Mouse (Mus musculus) embryonic facial prominence, embryonic 10.5 days (tissue): Measurements from ENCODE around the gene Fam24a. TPM values are rescaled to one million over a fixed set of nuclear protein-coding genes. Genes with fewer than 3 reads are reported as not detected.

ENCODE experiments used
- DNase-seq: peaks from one replicate; pipeline ENCODE4 v3.0.0-alpha.2; 2017; ENCODE audit warnings: low spot score
- H3K27ac ChIP-seq: fragments of 300-500 bp; sonication (generic); replicated peaks from 2 replicates; pipeline ENCODE4 v1.5.1; 2016; ENCODE audit warnings: mild to moderate bottlenecking
- H3K27me3 ChIP-seq: fragments of 300-500 bp; sonication (generic); replicated peaks from 2 replicates; pipeline ENCODE4 v1.6.1; 2016; ENCODE audit warnings: low read depth, mild to moderate bottlenecking; ENCODE audit not compliant: poor library complexity, severe bottlenecking
- H3K36me3 ChIP-seq: fragments of 300-500 bp; sonication (generic); replicated peaks from 2 replicates; pipeline ENCODE4 v1.6.1; 2016; ENCODE audit warnings: mild to moderate bottlenecking, moderate library complexity
- H3K4me1 ChIP-seq: fragments of 300-500 bp; sonication (generic); 2 replicates; pipeline ENCODE4 v1.6.1; 2016
- H3K4me3 ChIP-seq: fragments of 300-500 bp; sonication (generic); 2 replicates; pipeline ENCODE4 v1.5.1; 2016; ENCODE audit warnings: mild to moderate bottlenecking, moderate library complexity
- H3K9me3 ChIP-seq: fragments of 300-500 bp; sonication (generic); 2 replicates; pipeline ENCODE4 v1.6.1; 2016; ENCODE audit warnings: mild to moderate bottlenecking
- WGBS: fragments of 180-500 bp; shearing (Covaris S2); methylation state at CpG from one replicate; pipeline ENCODE4 v1.1.7; 2016; 5-methylcytosine and 5-hydroxymethylcytosine counted together
- polyA plus RNA-seq: library from polyadenylated mRNA; unstranded; fragments of >200 nt; fragmentation: Nextera tagmentation; extraction: Ambion mirVana; gene quantifications from 2 replicates; pipeline ENCODE4 v1.2.1, GENCODE M21; 2016

Fam24a gene
- polyA plus RNA-seq = not detected in 2 replicates

DNA sequence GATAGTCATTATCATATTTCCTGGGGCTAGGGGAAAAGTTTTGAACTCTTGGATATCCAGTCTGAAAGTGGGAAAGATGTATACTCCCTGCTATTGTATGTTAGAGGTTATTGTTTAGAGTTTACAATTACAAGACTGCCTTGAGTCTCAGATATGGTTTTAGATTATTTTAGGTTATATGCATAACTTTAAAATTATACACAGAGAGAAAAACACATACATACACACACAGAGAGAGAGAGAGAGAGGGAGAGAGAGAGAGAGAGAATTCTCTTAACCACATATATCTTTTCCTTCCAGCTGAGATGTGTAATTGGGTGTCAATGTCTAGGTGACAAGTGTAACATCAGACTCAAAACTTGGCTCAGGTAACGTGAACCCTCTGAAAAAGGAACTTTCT lies at the start of gene Fam24a:
Gene Fam24a (plus strand): TSS at position 301 of the 400 bp plus-strand sequence.
- Histone ChIP-seq H3K4me1 (no peaks in the 10 kb centered on the region), H3K27ac (no peak within 1 kb of the TSS), H3K36me3 (peaks cover 4% of the 10 kb centered on the region), H3K27me3 (no peaks in the 10 kb centered on the region), H3K9me3 (no peaks in the 10 kb centered on the region), H3K4me3 (no peak within 1 kb of the TSS)
- DNase-seq = no peak
- 48% methylated on average over 1 of the region's 1 CpGs for WGBS

DNA sequence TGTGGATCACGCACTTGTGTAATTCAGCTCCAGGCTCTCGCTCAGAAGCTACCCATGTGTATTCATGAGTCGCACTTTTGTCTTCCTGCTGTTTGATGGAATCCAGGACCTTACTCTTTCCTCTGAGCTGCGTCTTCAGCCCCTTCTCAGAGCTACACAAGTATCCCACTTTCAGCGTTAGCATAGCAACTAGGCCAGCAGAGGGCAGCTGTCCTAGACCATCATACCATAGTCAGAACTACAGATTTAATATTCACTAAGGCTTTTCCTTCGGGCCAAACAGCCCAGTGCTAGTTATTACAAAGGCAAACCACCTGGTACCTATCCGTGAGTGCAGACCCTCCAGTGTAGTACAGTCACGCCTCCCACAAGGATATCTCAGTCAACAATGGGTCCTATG lies 36.5 kb upstream of the Fam24a start:
- no peak for DNase-seq
- 79% methylated on average over 8 of the region's 8 CpGs for WGBS
- H3K9me3 ChIP-seq = no peaks in the 10 kb centered on the region
- H3K27ac ChIP-seq = no peak overlapping the region
- H3K36me3 ChIP-seq = no peaks in the 10 kb centered on the region
- no peaks in the 10 kb centered on the region for H3K4me1 ChIP-seq
- H3K4me3 ChIP-seq = no peak overlapping the region
- no peaks in the 10 kb centered on the region for H3K27me3 ChIP-seq

DNA sequence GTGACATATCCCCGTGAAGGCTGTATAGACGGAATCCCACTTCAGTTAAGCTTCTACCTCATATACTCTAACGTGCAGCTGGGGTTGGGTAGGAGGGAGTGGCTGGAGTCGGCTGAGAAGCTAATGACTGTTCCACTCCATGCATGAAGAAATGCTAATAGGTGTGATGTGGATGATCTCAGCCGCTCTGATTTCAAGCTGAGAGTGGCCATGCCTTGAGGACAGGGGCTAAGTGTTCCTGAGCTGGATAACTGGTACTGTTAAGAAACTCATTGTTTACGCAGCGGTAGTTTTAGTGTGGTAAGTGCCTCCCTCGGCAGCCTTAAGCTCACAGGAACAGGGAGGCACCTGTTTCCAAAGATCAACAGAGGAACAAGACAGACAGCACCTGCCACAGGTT lies 30.3 kb upstream of the Fam24a start:
- H3K36me3 ChIP-seq = no peaks in the 10 kb centered on the region
- no peak overlapping the region for H3K4me3 ChIP-seq
- no peak overlapping the region for H3K27ac ChIP-seq
- H3K9me3 ChIP-seq = no peaks in the 10 kb centered on the region
- H3K27me3 ChIP-seq = no peaks in the 10 kb centered on the region
- H3K4me1 ChIP-seq = no peaks in the 10 kb centered on the region
- 80% methylated on average over 8 of the region's 8 CpGs for WGBS
- no peak for DNase-seq

DNA sequence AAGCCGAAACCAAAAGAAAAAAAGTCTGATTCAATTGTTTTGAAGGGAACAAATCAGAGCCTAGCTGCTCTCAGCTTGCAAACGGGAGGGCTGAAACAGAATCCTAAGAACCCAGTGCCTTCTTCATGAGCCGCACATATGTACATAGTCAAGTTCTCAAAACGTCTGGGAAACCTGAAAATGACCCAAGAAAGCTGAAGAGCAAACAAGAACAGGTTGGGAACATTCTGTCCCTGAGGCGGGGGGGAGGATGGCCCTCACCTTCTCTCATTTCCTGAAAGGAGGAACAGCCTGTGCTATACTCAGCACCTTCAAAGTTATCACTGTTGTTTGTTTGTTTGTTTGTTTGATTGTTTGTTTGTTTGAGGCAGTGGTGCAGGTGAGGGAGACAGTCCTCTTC lies 26.9 kb upstream of the Fam24a start:
- Histone ChIP-seq H3K4me3 (no peak overlapping the region), H3K27me3 (no peaks in the 10 kb centered on the region), H3K36me3 (no peaks in the 10 kb centered on the region), H3K27ac (no peak overlapping the region), H3K9me3 (no peaks in the 10 kb centered on the region), H3K4me1 (no peaks in the 10 kb centered on the region)
- 81% methylated on average over 5 of the region's 5 CpGs for WGBS
- no peak for DNase-seq

DNA sequence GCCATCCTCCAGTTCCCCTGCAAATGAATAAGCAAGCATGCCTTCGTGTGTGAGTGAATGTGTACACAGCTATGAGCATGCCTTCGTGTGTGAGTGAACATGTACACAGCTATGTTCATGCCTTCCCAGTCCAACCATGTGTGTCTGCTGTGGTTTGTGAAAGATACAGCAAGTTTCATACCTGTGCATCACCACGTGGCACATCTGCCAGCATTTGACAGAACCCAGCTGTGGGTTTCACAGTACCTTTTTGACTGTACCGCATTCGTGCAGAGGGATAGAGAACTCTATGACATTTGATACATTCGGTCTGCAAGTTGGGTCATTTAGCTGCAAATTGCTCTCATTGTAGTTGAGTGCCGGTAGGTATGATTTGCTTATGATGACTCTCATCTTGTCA lies 19.2 kb upstream of the Fam24a start:
- Histone ChIP-seq H3K36me3 (no peaks in the 10 kb centered on the region), H3K27me3 (no peaks in the 10 kb centered on the region), H3K27ac (no peak overlapping the region), H3K4me3 (no peak overlapping the region), H3K4me1 (no peaks in the 10 kb centered on the region), H3K9me3 (no peaks in the 10 kb centered on the region)
- WGBS = 81% methylated on average over 7 of the region's 7 CpGs
- DNase-seq = no peak

DNA sequence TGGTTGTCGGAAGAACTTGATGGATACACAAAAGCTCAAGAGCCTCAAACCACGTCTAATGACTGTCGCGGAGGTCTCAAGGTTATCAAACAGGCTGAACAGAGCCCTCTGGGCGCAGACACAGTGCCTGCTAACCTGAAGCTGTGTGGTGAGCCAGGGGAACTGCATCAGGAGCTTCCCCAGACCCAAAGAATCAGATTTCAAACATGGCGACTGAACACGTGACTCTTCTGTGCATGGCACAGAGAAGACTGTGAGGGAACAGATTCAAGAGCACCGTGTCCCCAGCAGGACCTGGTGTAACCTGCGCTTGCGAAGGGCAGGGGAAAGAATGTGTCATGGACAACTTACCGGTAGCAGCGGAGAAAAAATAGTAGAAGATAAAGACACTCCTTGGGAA lies 16.1 kb upstream of the Fam24a start:
- H3K36me3 ChIP-seq = no peaks in the 10 kb centered on the region
- H3K4me1 ChIP-seq = no peaks in the 10 kb centered on the region
- peak; percentile 14 for DNase-seq
- H3K27ac ChIP-seq = no peak overlapping the region
- H3K4me3 ChIP-seq = no peak overlapping the region
- no peaks in the 10 kb centered on the region for H3K27me3 ChIP-seq
- WGBS = 70% methylated on average over 12 of the region's 12 CpGs
- no peaks in the 10 kb centered on the region for H3K9me3 ChIP-seq

DNA sequence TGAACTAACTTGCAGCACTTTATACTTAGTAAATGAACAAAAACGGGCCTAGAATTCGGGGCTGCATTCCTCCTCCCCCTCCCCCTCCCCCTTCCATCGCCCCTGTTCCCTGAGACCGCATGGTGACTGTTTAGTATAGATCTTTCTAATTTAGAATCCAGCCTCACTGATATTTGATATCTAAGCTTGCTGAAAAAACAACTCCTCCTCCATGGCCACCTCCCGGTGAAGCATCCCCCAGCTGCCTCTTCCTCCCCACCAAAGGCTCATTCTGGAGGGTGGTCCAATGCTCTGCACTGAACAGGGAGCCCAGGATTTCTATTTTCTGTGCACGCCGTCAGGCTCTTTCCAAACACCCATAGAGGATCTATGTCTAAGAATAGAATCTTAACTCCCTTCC lies 15.3 kb upstream of the Fam24a start:
- H3K27me3 ChIP-seq = no peaks in the 10 kb centered on the region
- H3K9me3 ChIP-seq = no peaks in the 10 kb centered on the region
- WGBS = 75% methylated on average over 7 of the region's 7 CpGs
- H3K36me3 ChIP-seq = no peaks in the 10 kb centered on the region
- no peak overlapping the region for H3K27ac ChIP-seq
- DNase-seq = no peak
- H3K4me3 ChIP-seq = no peak overlapping the region
- no peaks in the 10 kb centered on the region for H3K4me1 ChIP-seq

DNA sequence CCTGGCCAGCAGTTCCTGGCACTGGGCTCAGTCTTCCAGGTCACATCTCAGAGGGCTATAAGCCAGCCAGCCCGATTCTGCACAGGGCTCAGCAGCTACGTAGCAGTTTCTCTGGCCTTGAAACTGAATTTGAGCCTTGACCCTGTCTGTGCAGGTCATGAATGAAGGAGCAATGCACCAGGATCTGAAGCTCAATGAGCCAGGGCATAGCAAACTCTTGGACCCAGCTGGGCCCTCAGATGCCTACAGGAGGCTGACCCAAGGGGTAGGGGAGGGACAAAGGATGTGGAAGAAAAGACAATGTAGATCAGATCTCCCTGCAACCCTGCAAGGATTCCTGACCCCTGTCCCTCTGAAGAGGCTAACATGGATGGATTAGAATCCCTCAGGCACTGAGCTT lies 11.5 kb upstream of the Fam24a start, which contains the start of gene Cuzd1:
Gene Cuzd1 (minus strand): TSS at position 101 of the 400 bp plus-strand sequence.
- Histone ChIP-seq H3K27me3 (no peaks in the 10 kb centered on the region), H3K9me3 (no peaks in the 10 kb centered on the region), H3K27ac (no peak within 1 kb of the TSS), H3K4me1 (no peaks in the 10 kb centered on the region), H3K4me3 (no peak within 1 kb of the TSS), H3K36me3 (no peaks in the 10 kb centered on the region)
- DNase-seq = no peak
- WGBS = 80% methylated on average over 2 of the region's 2 CpGs

DNA sequence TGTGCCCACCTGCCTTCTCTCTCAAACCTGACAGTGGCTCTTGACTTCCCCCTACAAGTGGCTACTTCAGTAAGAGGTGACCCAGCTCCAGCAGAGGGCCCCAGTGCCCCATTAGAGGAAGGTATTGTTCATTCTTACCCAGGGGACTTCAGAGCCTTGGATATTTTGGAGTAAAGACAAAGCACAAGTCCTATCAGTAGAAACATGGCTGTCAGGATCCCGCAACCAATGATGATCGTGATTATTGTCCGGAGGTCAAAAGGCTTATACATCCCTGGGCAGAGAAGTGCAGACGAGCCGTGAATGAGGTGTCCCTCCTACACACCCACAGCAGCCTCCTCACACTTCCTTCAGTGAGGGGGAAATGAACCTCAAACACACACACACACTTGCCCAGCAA lies 6.6 kb upstream of the Fam24a start:
- no peaks in the 10 kb centered on the region for H3K36me3 ChIP-seq
- H3K4me1 ChIP-seq = no peaks in the 10 kb centered on the region
- WGBS = 84% methylated on average over 5 of the region's 5 CpGs
- H3K27me3 ChIP-seq = no peaks in the 10 kb centered on the region
- DNase-seq = no peak
- no peaks in the 10 kb centered on the region for H3K9me3 ChIP-seq
- no peak overlapping the region for H3K27ac ChIP-seq
- no peak overlapping the region for H3K4me3 ChIP-seq

DNA sequence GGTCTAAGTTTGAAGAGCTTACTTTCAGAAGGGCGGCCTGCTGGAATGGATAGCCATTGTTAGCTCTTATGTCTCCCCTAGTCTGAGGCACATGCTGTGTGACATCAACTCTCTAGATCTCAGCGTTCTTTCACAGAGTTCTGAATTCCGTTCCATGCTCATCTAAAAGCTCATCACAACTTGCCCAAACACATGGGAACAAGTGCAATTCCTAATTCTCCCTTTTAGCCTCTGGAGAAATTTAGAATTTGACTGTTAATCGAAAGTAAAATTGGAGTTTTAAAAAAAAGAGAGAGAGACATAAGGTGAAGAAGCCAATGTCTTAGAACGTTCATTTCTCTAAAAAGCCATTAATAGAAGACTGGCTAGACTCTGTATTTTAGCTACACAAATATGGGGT lies 4.2 kb upstream of the Fam24a start, which contains the start of gene Fam24b:
Gene Fam24b (minus strand): TSS at position 101 of the 400 bp plus-strand sequence.
- H3K36me3 ChIP-seq = no peaks in the 10 kb centered on the region
- no peak within 1 kb of the TSS for H3K27ac ChIP-seq
- no peaks in the 10 kb centered on the region for H3K4me1 ChIP-seq
- no peak for DNase-seq
- H3K9me3 ChIP-seq = no peaks in the 10 kb centered on the region
- 92% methylated on average over 5 of the region's 5 CpGs for WGBS
- H3K4me3 ChIP-seq = no peak within 1 kb of the TSS
- no peaks in the 10 kb centered on the region for H3K27me3 ChIP-seq

DNA sequence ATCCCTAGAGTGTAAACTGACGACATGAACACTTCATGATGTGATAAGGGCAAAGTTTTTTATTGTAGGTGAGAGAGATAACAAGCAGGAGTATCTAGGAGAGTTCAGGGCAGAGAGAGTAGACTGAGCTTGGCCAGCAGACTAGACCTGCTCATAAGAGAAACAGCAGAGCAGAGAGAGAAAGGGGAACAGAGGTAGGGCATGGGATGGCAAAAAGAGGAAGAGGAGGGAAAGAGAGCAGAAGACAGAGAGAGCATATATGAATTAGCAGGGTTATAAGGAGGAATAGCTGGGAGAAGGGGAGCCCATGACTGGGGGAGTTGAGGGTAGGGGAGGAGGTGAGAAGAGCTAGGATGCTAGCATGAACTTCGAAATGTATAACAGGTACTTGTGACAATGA lies 2.0 kb upstream of the Fam24a start:
- no peaks in the 10 kb centered on the region for H3K9me3 ChIP-seq
- no peak for DNase-seq

DNA sequence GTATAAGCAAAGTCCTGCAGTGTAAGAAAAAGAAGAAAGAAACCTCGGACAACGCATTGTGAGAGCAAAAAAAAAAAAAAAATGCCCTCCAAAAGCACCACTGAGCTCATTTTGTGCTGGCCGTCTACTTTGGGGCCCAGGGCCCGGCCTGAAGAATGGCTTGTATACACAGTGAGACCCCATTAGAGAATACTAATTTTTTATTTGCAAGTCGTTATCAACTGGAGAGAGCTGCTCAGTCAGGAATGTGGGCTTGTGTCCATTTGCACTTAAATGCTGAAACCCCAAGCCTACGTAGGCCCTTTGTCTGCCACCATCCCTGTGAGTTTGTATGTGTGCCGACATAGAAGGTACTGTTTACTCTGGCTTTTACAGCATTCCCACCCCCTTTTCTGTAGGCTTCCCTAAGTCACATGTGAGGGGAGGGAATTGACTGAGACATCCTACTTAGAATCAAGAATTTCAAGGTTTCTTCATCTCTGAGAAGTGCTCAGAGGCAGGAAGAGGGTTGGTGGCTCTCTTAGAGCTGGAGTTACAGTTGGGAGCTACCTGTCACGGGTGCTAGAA lies 3.9 kb downstream of the Fam24a start:
- no peaks in the 10 kb centered on the region for H3K9me3 ChIP-seq

More for the DNA sequence above, 2.0 kb upstream of the Fam24a start:
- Histone ChIP-seq H3K27ac (no peak overlapping the region), H3K27me3 (no peaks in the 10 kb centered on the region), H3K36me3 (no peaks in the 10 kb centered on the region), H3K4me3 (no peak overlapping the region), H3K4me1 (no peaks in the 10 kb centered on the region)
- WGBS = 79% methylated on average over 2 of the region's 2 CpGs

DNA sequence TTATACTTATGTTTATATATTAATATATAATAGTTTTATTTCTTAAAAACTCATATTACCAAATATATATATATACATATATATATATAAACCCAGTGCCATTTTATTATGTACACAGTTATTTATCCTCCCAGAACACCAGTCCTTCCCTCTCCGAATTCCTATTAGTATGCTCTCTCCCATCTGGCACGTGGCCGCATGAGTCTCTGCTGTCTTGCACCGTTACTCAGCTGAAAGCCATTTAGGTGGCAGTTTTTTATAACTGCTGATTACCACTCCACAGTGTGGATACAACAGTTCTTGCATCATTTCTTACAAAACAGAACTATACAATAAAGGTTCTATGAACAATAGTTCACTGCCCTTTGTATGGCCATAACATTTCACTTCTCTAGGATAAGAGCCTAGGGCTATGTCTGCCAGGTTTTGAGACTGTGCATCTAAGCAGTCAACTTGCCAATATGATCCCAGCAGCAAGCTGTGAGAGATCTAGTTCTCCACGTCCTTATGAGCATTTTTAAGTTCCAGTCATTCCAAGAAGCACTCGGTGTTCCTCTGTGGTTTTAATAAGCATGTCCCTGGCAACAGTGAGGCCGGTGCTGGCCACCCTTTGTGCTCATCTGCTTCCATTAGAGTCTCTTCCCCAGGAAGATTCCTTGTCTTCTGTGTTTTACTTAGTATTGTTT lies 12.3 kb downstream of the Fam24a start:
- Histone ChIP-seq H3K9me3 (no peaks in the 10 kb centered on the region), H3K27ac (no peak overlapping the region), H3K4me3 (no peak overlapping the region), H3K36me3 (peaks cover 87% of the 10 kb centered on the region), H3K27me3 (no peaks in the 10 kb centered on the region), H3K4me1 (no peaks in the 10 kb centered on the region)
- 88% methylated on average over 7 of the region's 7 CpGs for WGBS
- no peak for DNase-seq

More for the DNA sequence above, 3.9 kb downstream of the Fam24a start:
- no peak for DNase-seq
- Histone ChIP-seq H3K4me3 (no peak overlapping the region), H3K4me1 (no peaks in the 10 kb centered on the region), H3K27ac (no peak overlapping the region), H3K27me3 (no peaks in the 10 kb centered on the region), H3K36me3 (peaks cover 36% of the 10 kb centered on the region)
- 73% methylated on average over 8 of the region's 8 CpGs for WGBS
